Mouse (Mus musculus) megakaryocyte, embryonic 14.5 days (primary cell): ENCODE measurements around the gene Tbc1d20. TPM values are rescaled to one million over a fixed set of nuclear protein-coding genes. Genes with fewer than 3 reads are reported as not detected.
"Not testable (repeated sequence)": the region's sequence is repeated elsewhere in the genome, so short reads cannot be mapped to it uniquely, and the experiment has no call there.

Experiments used
- H3K27me3 ChIP-seq: replicated peaks from 2 replicates; pipeline ENCODE3; 2012; ENCODE audit warnings: inconsistent platforms
- H3K36me3 ChIP-seq: replicated peaks from 2 replicates; pipeline ENCODE3; 2012; ENCODE audit warnings: low read length, inconsistent platforms, mixed read lengths
- H3K4me1 ChIP-seq: 2 replicates; pipeline ENCODE4 v1.6.1; 2012; ENCODE audit warnings: inconsistent platforms
- H3K4me3 ChIP-seq: replicated peaks from 2 replicates; pipeline ENCODE3; 2012; ENCODE audit warnings: moderate library complexity, mild to moderate bottlenecking, inconsistent platforms
- H3K9me3 ChIP-seq: 2 replicates; pipeline ENCODE4 v1.6.1; 2012; ENCODE audit warnings: inconsistent platforms
- FLI1 ChIP-seq: IDR thresholded peaks from 2 replicates; pipeline ENCODE4 v1.6.1; 2012; ENCODE audit warnings: low read length, inconsistent platforms, mixed read lengths
- GATA1 ChIP-seq: IDR thresholded peaks from 3 replicates; pipeline ENCODE4 v1.6.1; 2012; ENCODE audit warnings: mixed read lengths, low read length, inconsistent platforms, borderline replicate concordance
- polyA plus RNA-seq: library from polyadenylated mRNA; stranded (reverse); fragments of >175 nt; gene quantifications from 2 replicates; pipeline ENCODE4 v1.2.3, GENCODE M21; 2012; ENCODE audit warnings: low replicate concordance; ENCODE audit not compliant: insufficient read depth

The Tbc1d20 gene
- polyA plus RNA-seq: 6.9 and 22.2 TPM in 2 replicates

DNA sequence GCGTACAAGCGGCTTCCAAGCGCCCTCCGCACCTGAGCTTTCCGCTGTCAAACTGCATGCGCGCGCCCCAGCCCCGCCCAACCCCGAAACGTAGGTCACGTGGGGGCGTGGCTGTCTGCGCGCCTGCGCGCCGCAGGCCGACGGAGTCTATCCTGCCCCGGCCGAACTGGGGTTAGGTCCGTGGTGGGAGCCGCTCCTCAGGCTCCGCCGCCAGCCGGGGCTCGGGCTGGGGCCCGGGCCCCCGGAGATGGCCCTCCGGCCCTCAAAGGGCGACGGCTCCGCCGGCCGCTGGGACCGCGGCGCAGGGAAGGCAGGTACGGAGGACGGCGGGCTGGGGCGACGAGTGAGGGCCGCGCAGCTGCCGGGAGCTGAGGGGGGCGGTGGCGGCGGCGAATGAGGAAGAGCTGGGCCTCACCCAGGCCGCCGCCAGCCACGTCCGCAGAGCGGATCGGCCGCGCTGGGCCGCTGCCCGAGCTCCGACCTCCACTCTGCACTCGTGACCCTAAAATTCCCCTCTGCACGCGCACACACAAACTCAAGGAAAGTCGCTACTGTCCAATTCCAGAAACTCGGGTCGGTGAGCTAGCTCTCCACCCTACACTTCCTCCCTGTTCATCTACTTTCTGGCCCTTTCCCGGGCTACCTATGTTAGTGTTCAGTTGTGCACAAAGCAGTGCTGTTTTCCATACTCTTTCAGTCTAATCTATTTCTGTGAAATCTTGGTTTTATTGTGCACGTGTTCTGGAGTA is at the start of gene Tbc1d20:
Gene Tbc1d20, plus strand, starts transcription at position 102 of the 749 bp plus-strand sequence.
- no peaks in the 10 kb centered on the region for H3K9me3 ChIP-seq
- H3K27me3 ChIP-seq: no peaks in the 10 kb centered on the region
- H3K4me3 ChIP-seq: peak within 1 kb of the TSS; percentile 96
- H3K4me1 ChIP-seq: peaks cover 51% of the 10 kb centered on the region
- H3K36me3 ChIP-seq: peaks cover 19% of the 10 kb centered on the region
- TF ChIP-seq GATA1: no peak
- TF ChIP-seq FLI1: no peak

DNA sequence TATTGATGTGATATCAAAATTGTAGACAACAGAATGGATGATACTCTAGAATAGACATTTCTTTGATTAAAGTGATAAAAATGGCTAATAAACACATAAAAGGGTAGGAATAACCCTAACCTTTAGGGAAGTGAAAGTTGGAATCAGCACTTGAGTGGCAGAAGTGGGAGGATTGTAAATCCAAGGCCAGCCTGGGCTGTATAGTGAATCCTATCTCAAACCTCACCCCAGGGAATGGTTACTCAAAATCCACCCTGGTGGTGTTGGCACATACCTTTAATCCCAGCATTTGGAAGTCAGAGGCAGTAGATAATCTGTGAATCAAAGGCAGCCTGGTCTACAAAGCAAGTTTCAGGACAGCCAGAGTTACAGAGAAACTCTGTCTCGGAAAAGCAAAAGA is 46.4 kb upstream of the Tbc1d20 start:
- H3K36me3 ChIP-seq: peaks cover 54% of the 10 kb centered on the region
- TF ChIP-seq GATA1 (no peak), FLI1 (no peak)
- no peaks in the 10 kb centered on the region for H3K27me3 ChIP-seq
- no peaks in the 10 kb centered on the region for H3K9me3 ChIP-seq
- peaks cover 45% of the 10 kb centered on the region for H3K4me1 ChIP-seq
- H3K4me3 ChIP-seq: no peak overlapping the region

DNA sequence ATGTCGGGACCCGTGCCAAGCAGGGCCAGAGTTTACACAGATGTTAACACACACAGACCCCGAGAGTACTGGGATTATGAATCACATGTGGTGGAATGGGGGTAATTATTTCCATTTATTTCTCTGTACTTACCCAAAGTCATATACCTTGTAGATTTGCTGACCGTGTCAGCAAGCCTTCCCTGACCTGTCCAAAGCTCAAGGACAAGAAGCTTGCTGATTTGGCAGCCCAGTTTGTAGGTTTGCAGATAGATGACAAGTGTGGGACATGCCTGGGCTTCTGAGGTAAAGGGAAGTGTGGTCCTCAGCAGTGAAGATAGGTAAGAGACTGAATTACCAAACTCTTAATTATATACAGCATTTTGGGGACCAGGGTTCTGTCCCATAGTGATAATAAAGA is 43.1 kb upstream of the Tbc1d20 start:
- H3K4me3 ChIP-seq: no peak overlapping the region
- H3K36me3 ChIP-seq: peaks cover 62% of the 10 kb centered on the region
- H3K9me3 ChIP-seq: no peaks in the 10 kb centered on the region
- no peaks in the 10 kb centered on the region for H3K27me3 ChIP-seq
- TF ChIP-seq FLI1 (no peak), GATA1 (no peak)
- peaks cover 26% of the 10 kb centered on the region for H3K4me1 ChIP-seq

DNA sequence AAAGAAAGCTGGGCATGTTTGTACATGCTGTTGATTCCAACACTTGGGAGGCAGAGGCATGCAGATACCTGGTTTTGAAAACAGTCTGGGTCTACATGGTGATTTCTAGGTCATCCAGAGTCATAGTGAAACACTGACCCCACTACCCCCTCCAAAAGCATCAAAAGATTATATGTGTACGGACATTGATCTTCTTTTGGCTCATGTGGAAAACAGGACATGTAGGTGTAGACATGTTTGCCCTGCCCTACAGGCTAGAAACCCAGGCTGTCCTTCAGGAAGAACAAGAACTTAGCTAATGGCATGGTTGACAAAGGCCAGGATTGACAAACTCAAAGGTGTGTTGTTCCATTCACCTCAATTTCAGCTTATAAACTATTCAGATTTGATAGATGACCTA is 33.9 kb upstream of the Tbc1d20 start:
- H3K4me1 ChIP-seq: no peaks in the 10 kb centered on the region
- H3K27me3 ChIP-seq: no peaks in the 10 kb centered on the region
- no peak overlapping the region for H3K4me3 ChIP-seq
- TF ChIP-seq GATA1: no peak
- TF ChIP-seq FLI1: no peak
- H3K36me3 ChIP-seq: peaks cover 84% of the 10 kb centered on the region
- H3K9me3 ChIP-seq: no peaks in the 10 kb centered on the region

DNA sequence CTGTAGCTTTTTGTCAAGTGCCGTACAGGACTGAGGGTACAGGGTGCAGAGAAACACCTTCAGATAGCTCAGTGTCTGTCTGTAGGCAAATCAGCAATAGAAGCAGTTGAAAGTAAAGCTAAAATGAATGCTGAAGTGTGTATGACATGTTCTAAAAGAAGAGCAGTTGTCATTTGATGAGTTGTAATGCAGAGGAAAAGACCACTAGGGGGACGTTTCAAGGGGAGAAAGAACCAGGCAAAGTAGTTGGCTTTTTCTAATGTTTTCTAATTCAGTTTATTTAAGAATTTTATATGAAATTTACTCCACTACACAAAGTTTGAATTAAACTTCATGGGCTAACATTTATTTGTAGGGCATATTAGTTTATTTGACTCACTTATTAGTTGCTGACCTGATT is 20.0 kb upstream of the Tbc1d20 start:
- Histone ChIP-seq H3K4me1 (no peaks in the 10 kb centered on the region), H3K36me3 (peaks cover 88% of the 10 kb centered on the region), H3K27me3 (no peaks in the 10 kb centered on the region), H3K4me3 (no peak overlapping the region), H3K9me3 (no peaks in the 10 kb centered on the region)
- TF ChIP-seq FLI1 (no peak), GATA1 (no peak)

DNA sequence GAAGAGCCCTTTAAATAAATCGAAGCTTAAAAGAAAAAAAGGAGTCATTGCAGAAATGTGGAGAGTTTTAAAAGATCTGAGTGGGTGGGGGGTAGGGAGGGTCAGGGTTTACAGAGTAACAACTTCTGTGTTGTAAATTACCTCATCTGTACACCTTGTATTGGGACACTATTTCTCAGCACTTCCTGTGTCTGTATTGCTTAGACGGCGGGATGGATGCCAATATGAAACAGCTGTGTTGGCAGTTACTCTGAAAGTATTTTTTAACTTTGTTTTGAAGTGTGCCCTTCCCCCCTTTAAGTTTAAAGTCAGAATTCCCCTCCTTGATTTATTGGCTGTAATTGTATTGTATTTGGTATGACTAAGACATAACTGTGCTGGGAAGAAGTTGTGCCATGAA is 12.2 kb upstream of the Tbc1d20 start:
- Histone ChIP-seq H3K4me1 (no peaks in the 10 kb centered on the region), H3K27me3 (no peaks in the 10 kb centered on the region), H3K4me3 (no peak overlapping the region), H3K36me3 (peaks cover 85% of the 10 kb centered on the region), H3K9me3 (no peaks in the 10 kb centered on the region)
- TF ChIP-seq FLI1 (no peak), GATA1 (no peak)

DNA sequence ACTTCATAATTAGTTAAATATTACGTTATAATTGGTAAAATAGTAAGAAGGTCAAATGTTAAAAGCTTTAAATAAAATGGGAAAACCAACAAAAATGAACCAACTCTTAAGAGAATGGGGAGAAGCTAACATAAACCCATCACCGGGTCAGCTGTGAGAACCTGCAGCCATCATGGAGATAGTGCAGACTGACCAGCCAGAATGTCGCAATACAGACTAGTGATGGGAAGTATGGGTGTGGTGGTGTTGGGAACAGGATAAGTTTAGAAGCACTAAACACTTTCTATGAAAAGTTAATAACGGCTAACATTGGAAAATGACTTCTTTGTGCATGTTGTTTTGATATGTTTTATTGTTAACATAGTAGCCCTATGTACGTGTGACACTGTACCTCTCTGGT is 6.1 kb upstream of the Tbc1d20 start:
- H3K4me3 ChIP-seq: no peak overlapping the region
- no peak for TF ChIP-seq GATA1
- no peak for TF ChIP-seq FLI1
- no peaks in the 10 kb centered on the region for H3K9me3 ChIP-seq
- peaks cover 58% of the 10 kb centered on the region for H3K36me3 ChIP-seq
- no peaks in the 10 kb centered on the region for H3K27me3 ChIP-seq
- H3K4me1 ChIP-seq: no peaks in the 10 kb centered on the region

DNA sequence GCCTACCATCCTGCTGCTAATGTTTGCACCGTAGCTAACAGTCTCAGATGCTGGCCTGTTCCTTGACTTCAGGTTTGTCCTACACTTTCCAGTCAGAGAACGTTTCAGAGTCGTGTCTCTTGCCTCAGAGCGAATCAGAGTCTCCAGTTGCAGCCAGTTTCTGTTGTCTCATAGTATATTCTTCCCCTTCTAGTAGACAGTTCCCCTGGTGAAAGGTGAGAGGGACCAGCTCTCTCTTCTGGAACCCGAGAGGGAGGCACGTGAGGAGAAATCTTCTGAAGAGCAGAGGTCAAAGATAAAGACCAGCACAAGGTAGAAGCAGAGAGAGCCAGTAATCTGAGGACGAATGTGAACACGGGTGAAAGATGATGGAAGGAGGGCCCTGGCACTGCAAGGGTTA is 5.6 kb upstream of the Tbc1d20 start:
- peaks cover 53% of the 10 kb centered on the region for H3K36me3 ChIP-seq
- TF ChIP-seq FLI1 (no peak), GATA1 (no peak)
- no peaks in the 10 kb centered on the region for H3K27me3 ChIP-seq

DNA sequence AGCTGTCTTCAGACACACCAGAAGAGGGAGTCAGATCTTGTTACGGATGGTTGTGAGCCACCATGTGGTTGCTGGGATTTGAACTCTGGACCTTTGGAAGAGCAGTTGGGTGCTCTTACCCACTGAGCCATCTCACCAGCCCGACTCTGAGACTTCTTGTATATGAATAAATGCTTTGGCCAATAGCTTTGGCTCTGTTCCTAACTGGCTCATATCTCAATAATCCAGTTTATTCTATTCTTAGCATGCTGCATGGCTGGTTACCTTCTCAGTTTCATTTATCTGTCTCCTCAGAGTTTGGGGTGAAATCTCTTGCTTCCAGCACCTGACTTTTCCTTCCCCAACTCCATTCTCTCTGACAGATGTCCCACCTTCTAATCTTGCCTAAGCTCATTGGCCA is 4.0 kb upstream of the Tbc1d20 start:
- peaks cover 37% of the 10 kb centered on the region for H3K36me3 ChIP-seq
- not testable (repeated sequence) for H3K4me1 ChIP-seq, H3K9me3 ChIP-seq, H3K27me3 ChIP-seq, H3K4me3 ChIP-seq

More for the DNA sequence above, 5.6 kb upstream of the Tbc1d20 start:
- H3K9me3 ChIP-seq: no peaks in the 10 kb centered on the region
- peaks cover under 1% of the 10 kb centered on the region for H3K4me1 ChIP-seq
- no peak overlapping the region for H3K4me3 ChIP-seq

DNA sequence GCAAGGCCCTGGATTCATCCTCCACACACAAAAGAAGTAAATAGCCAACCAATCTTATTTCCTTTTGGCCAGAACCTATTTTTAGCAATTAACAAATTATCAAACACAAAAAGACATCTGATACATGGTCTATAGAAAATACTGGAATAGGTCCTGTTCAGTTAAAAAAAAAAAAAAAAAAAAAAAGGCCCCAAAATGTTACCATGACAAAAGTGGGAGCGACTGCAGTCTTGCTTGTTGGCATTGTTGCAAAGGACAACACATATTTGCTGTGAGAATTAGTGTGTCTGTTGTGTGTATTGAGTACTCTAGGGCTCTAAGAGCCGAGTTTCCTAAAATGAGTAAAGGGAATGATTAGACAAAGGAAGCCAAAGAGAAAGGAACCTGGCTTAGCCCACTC is 1.2 kb upstream of the Tbc1d20 start:
- H3K27me3 ChIP-seq: no peaks in the 10 kb centered on the region
- peaks cover 27% of the 10 kb centered on the region for H3K36me3 ChIP-seq
- TF ChIP-seq GATA1 (no peak), FLI1 (no peak)

More for the DNA sequence above, 1.2 kb upstream of the Tbc1d20 start:
- Histone ChIP-seq H3K4me3 (no peak overlapping the region), H3K4me1 (peaks cover 36% of the 10 kb centered on the region), H3K9me3 (no peaks in the 10 kb centered on the region)
